Mouse (Mus musculus): ENCODE results near the gene Frem1. TPM values are rescaled to one million over a fixed set of nuclear protein-coding genes. Genes with fewer than 3 reads are reported as not detected.

The Frem1 gene
- polyA plus RNA-seq, 1 experiment from 2014 or later: 1.5 TPM

DNA sequence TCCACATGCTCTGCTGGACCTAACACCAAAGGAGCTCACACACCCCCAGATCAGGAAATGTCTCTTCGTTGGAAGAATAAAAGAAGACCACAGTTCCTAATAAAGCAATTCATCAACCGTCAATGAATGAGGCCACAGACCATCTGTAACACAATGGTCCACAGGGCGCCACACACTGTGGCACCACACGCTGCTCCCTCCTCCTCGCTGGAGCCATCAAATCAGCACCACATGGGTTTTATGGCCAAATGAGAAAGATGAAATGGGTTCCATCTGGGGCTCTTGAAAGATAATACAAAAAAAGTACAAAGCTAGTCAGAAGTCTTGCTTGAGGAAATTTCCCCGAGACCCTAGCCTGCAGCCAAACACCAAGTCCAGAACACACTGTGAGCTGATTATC, 6.9 kb downstream of the Frem1 start:
- H3K36me3 ChIP-seq (ENCODE audit: control insufficient read depth, insufficient read depth): no peaks in the 10 kb centered on the region
- TF ChIP-seq CTCF (IDR thresholded peaks at IDR 0.05; ENCODE audit: low read depth): no peak
- WGBS: 73% methylated on average over 6 of the region's 6 CpGs
- no peak overlapping the region for H3K27ac ChIP-seq (ENCODE audit: low read depth, low read length)
- H3K4me3 ChIP-seq (ENCODE audit: low read depth, low read length): no peak overlapping the region
- H3K4me1 ChIP-seq (replicated peaks; ENCODE audit: control insufficient read depth, insufficient read depth, low read length): no peaks in the 10 kb centered on the region
- H3K27me3 ChIP-seq (replicated peaks; ENCODE audit: control insufficient read depth, insufficient read depth, low read length): no peaks in the 10 kb centered on the region; the same call in 1 of the 2 replicates
- H3K9me3 ChIP-seq (ENCODE audit: control insufficient read depth): no peaks in the 10 kb centered on the region
- H3K9ac ChIP-seq (ENCODE audit: low read depth, low read length): no peak overlapping the region
- no peak overlapping the region for H3K4me2 ChIP-seq (replicated peaks; ENCODE audit: low read depth)
- no peak for ATAC-seq

DNA sequence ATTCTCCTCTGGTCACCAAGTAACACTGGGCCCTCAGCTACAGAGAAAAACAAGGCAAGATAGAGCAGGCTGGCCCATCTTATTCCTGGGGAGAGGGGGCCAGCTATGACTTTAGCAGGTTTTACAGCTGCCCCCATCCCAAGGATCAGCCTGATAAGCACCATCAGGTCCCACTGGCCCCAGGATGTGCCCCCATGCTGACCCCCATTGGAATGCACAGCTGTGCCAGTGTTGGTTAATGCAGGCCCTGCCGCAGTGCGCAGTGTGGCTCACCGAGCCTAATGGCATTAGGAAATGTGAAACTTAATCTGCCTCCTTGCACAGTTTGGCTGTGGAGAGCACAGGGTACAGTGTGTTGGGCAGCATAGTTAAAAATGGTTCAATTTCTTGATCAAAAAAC, 11.4 kb downstream of the Frem1 start:
- 75% methylated on average over 3 of the region's 3 CpGs for WGBS
- TF ChIP-seq CTCF (IDR thresholded peaks at IDR 0.05; ENCODE audit: low read depth): no peak
- ATAC-seq: no peak

DNA sequence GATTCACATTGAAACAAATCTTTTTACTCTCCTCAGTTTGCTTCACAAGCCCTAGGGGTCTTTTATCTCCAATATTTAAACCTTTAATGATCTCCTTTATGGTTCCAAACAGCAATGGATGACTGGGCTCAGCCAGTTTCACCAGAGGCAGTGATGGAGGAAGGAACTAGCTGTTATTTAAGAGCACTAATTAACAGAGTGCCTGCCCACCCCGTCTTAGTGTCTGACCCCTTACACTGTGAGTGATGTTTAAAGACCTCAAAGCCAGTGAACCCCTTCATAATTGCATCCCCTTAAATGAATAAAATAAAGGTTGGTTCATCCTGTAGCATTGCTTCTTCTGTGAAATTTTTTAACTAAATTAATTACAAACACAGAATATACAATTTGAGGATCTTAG, 19.4 kb downstream of the Frem1 start:
- no peak for ATAC-seq
- no peak for TF ChIP-seq CTCF (IDR thresholded peaks at IDR 0.05; ENCODE audit: low read depth)
- Histone ChIP-seq H3K4me3 (ENCODE audit: low read depth, low read length) (no peak overlapping the region), H3K4me2 (replicated peaks; ENCODE audit: low read depth) (no peak overlapping the region), H3K27me3 (replicated peaks; ENCODE audit: control insufficient read depth, insufficient read depth, low read length) (no peaks in the 10 kb centered on the region), H3K27ac (ENCODE audit: low read depth, low read length) (no peak overlapping the region), H3K9ac (ENCODE audit: low read depth, low read length) (no peak overlapping the region), H3K9me3 (ENCODE audit: control insufficient read depth) (no peaks in the 10 kb centered on the region), H3K36me3 (ENCODE audit: control insufficient read depth, insufficient read depth) (no peaks in the 10 kb centered on the region), H3K4me1 (replicated peaks; ENCODE audit: control insufficient read depth, insufficient read depth, low read length) (no peaks in the 10 kb centered on the region)
- WGBS: 50% methylated on average over 1 of the region's 1 CpGs

More for the DNA sequence above, 11.4 kb downstream of the Frem1 start:
- H3K9me3 ChIP-seq (ENCODE audit: control insufficient read depth): no peaks in the 10 kb centered on the region
- no peak overlapping the region for H3K27ac ChIP-seq (ENCODE audit: low read depth, low read length)
- H3K4me2 ChIP-seq (replicated peaks; ENCODE audit: low read depth): no peak overlapping the region
- no peaks in the 10 kb centered on the region for H3K36me3 ChIP-seq (ENCODE audit: control insufficient read depth, insufficient read depth)
- no peak overlapping the region for H3K4me3 ChIP-seq (ENCODE audit: low read depth, low read length)
- H3K9ac ChIP-seq (ENCODE audit: low read depth, low read length): no peak overlapping the region
- H3K27me3 ChIP-seq (replicated peaks; ENCODE audit: control insufficient read depth, insufficient read depth, low read length): no peaks in the 10 kb centered on the region
- H3K4me1 ChIP-seq (replicated peaks; ENCODE audit: control insufficient read depth, insufficient read depth, low read length): no peaks in the 10 kb centered on the region

DNA sequence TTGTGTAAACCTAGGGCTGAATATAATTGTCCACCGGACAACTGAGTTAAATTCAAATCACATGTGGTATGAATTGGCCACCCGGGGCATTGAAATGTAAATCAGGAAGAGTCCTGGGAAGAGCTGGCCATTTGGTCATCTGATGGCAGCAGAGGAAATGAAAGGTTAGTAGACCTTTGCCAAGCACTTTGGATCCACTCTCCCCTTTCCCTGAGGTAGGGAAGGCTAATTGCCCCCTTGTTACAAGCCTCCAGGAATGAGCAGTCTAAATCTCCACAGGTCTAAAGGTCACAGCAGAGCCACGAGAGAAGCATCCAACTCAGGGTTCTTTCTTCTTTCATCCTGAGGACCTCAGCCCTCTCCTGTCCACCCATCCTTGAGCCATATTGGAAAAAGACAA, 20.5 kb downstream of the Frem1 start:
- H3K36me3 ChIP-seq (ENCODE audit: control insufficient read depth, insufficient read depth): no peaks in the 10 kb centered on the region
- no peaks in the 10 kb centered on the region for H3K4me1 ChIP-seq (replicated peaks; ENCODE audit: control insufficient read depth, insufficient read depth, low read length)
- WGBS: 52% methylated on average over 3 of the region's 3 CpGs
- H3K9me3 ChIP-seq (ENCODE audit: control insufficient read depth): no peaks in the 10 kb centered on the region
- no peak overlapping the region for H3K9ac ChIP-seq (ENCODE audit: low read depth, low read length)
- H3K27ac ChIP-seq (ENCODE audit: low read depth, low read length): no peak overlapping the region
- no peaks in the 10 kb centered on the region for H3K27me3 ChIP-seq (replicated peaks; ENCODE audit: control insufficient read depth, insufficient read depth, low read length)
- H3K4me3 ChIP-seq (ENCODE audit: low read depth, low read length): no peak overlapping the region
- H3K4me2 ChIP-seq (replicated peaks; ENCODE audit: low read depth): no peak overlapping the region
- ATAC-seq: no peak
- no peak for TF ChIP-seq CTCF (IDR thresholded peaks at IDR 0.05; ENCODE audit: low read depth)

DNA sequence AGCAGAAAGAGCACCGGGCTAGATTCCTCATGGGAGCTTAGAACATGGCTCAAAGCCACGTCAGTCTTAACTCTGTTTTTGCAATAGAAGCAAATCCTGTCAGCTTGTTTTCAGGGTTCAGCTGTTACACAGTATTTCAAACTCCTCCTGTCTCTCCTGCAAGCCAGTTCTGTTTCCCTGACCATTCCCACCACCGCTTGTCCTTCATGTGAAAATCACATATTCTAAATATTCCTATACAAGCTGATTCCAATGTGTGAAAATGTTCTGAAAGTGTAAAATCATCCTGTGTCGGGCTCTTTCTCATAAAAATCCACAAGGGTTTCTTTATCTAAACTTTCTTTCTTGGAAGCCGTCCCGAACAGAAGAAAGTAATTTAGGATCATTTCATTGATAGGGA, 22.0 kb downstream of the Frem1 start:
- H3K9me3 ChIP-seq (ENCODE audit: control insufficient read depth): no peaks in the 10 kb centered on the region
- no peaks in the 10 kb centered on the region for H3K36me3 ChIP-seq (ENCODE audit: control insufficient read depth, insufficient read depth)
- WGBS: 77% methylated on average over 6 of the region's 6 CpGs
- TF ChIP-seq CTCF (IDR thresholded peaks at IDR 0.05; ENCODE audit: low read depth): no peak
- no peak overlapping the region for H3K9ac ChIP-seq (ENCODE audit: low read depth, low read length)
- H3K27ac ChIP-seq (ENCODE audit: low read depth, low read length): no peak overlapping the region
- no peak for ATAC-seq
- H3K4me3 ChIP-seq (ENCODE audit: low read depth, low read length): no peak overlapping the region
- H3K27me3 ChIP-seq (replicated peaks; ENCODE audit: control insufficient read depth, insufficient read depth, low read length): no peaks in the 10 kb centered on the region
- H3K4me1 ChIP-seq (replicated peaks; ENCODE audit: control insufficient read depth, insufficient read depth, low read length): no peaks in the 10 kb centered on the region
- H3K4me2 ChIP-seq (replicated peaks; ENCODE audit: low read depth): no peak overlapping the region

DNA sequence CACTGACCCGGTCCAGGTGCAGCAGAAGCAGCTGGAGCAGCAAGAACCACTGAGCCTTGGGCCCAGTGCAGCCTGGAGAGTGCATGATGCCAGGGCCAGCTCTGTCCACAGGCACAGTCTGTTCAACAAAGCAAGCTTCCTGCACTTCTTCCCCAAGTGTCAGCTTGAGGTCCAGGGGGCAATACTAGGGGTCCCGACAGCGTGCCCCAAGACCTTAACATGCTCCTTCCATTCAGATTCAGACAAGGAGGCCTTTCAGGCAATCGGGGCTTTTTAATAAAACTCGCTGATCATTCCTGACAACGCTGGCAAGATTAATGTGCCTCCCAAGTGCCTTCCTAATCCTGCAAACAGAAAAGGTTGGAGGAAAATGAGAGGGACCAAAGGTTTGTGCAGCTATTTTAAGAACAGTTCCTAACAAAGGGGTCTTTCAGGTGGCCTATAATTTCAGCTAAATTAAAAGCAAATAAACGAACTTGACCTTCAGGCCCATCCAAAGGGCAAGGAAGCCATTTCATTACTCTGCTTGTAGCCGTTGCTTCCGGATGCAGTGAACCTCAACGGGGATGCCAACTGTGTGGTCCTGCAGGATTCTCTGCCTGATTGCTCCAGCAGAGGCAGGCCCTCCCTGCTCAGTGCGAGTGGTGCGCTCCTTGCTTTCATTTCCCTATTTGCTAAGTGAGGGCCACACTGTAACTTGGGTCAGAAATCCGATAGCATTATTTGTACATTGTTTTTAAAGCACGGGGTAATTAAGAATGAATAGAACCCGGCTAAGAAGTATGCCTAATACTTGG, 31.2 kb downstream of the Frem1 start:
- 49% methylated on average over 15 of the region's 15 CpGs for WGBS
- Histone ChIP-seq H3K4me1 (replicated peaks; ENCODE audit: control insufficient read depth, insufficient read depth, low read length) (no peaks in the 10 kb centered on the region), H3K9me3 (ENCODE audit: control insufficient read depth) (no peaks in the 10 kb centered on the region), H3K4me3 (ENCODE audit: low read depth, low read length) (no peak overlapping the region), H3K27ac (ENCODE audit: low read depth, low read length) (no peak overlapping the region), H3K27me3 (replicated peaks; ENCODE audit: control insufficient read depth, insufficient read depth, low read length) (no peaks in the 10 kb centered on the region), H3K4me2 (replicated peaks; ENCODE audit: low read depth) (no peak overlapping the region), H3K36me3 (ENCODE audit: control insufficient read depth, insufficient read depth) (no peaks in the 10 kb centered on the region), H3K9ac (ENCODE audit: low read depth, low read length) (no peak overlapping the region)
- TF ChIP-seq CTCF (IDR thresholded peaks at IDR 0.05; ENCODE audit: low read depth): no peak
- no peak for ATAC-seq
